Mouse (Mus musculus) layer of hippocampus, adult 8-10 months (tissue): ENCODE results near the gene Me1. TPM values are rescaled to one million over a fixed set of nuclear protein-coding genes. Genes with fewer than 3 reads are reported as not detected.
"Not testable (repeated sequence)": the region's sequence is repeated elsewhere in the genome, so short reads cannot be mapped to it uniquely, and the experiment has no call there.

Experiments
- DNase-seq, 2 experiments: peaks; one replicate each; pipeline ENCODE4 v3.0.0; 2022; ENCODE audit warnings: low spot score in 2 of 2
- total RNA-seq, 4 experiments: library from RNA; stranded (reverse); gene quantifications; 2 replicates each; pipeline ENCODE4 v1.2.4; 2022

Me1 gene
- total RNA-seq, 4 experiments from 2014 or later: 65.8 to 71.6 (median 68.2) TPM

DNA sequence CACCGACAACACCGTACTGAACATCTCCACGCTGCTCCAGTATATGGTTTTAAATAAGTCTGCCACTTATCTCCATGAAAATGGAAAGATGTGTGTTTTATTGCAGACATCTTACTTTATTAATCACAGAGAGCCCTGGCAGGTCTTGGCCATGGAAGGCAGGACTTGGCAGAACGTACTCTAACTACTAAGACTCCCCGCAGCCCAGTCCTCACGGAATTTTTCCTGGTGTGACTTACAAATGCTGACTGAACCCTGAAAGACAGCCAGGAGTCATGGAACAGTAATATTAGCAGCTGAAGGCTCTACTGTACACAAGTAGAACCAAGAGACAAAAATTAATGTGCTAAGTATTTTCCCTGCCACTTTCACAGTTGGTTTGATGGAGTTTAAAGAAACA is 90.0 kb downstream of the Me1 start:
- no peak for DNase-seq

DNA sequence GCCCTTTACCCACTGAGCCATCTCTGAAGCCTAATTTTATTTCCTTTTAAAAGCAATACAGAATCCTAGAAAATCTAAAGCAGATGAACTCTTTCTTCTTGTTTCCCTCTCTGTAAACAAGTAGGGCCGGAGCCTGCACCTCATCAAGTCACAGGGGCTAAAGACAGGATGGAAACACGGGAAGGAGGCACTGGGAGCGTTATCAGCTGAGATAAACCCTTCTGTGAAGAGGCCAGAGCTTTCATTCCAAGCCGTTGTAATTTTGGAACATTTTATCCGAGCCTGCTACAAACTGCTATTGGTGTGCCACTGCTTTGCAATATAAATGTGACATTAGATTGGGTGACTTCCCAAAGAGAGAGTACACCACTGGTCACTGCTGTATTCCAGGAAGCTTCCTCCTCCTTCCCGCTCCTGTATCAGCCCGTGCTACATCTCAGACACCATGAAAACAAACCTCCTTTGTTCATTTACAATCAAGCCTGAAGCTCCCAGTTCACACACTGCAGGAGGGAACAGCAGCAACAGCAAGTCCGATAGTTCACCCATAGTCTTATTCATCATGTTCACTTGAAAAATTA is 95.9 kb downstream of the Me1 start:
- DNase-seq: no peak

DNA sequence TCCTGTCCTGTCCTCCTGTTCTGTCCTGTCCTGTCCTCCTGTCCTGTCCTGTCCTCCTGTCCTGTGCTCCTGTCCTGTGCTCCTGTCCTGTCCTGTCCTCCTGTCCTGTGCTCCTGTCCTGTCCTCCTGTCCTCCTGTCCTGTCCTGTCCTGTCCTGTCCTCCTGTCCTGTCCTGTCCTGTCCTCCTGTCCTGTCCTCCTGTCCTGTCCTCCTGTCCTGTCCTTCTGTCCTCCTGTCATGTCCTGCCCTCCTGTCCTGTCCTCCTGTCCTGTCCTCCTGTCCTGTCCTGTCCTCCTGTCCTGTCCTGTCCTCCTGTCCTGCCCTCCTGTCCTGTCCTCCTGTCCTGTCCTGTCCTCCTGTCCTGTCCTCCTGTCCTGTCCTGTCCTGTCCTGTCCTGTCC is 98.8 kb downstream of the Me1 start:
- DNase-seq: not testable (repeated sequence)

DNA sequence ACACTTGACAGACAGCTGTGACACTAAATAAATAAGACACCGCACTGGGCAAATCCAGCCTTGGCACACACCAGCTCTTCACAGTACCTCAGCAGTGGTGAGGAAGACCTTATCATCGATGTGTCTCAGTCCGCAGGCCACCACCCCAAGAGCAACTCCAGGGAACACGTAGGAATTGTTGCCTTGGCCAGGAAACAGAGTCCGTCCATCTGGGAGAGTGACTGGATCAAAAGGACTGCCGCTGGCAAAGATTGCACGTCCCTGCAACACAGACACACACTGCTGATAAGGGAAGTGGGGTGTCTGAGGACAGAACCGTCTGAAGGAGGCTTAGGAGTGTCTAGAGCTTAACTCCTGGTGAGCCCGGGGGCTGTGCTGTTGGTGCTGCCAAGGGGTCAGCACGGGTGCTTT is 101.4 kb downstream of the Me1 start:
- DNase-seq: not testable (repeated sequence)

DNA sequence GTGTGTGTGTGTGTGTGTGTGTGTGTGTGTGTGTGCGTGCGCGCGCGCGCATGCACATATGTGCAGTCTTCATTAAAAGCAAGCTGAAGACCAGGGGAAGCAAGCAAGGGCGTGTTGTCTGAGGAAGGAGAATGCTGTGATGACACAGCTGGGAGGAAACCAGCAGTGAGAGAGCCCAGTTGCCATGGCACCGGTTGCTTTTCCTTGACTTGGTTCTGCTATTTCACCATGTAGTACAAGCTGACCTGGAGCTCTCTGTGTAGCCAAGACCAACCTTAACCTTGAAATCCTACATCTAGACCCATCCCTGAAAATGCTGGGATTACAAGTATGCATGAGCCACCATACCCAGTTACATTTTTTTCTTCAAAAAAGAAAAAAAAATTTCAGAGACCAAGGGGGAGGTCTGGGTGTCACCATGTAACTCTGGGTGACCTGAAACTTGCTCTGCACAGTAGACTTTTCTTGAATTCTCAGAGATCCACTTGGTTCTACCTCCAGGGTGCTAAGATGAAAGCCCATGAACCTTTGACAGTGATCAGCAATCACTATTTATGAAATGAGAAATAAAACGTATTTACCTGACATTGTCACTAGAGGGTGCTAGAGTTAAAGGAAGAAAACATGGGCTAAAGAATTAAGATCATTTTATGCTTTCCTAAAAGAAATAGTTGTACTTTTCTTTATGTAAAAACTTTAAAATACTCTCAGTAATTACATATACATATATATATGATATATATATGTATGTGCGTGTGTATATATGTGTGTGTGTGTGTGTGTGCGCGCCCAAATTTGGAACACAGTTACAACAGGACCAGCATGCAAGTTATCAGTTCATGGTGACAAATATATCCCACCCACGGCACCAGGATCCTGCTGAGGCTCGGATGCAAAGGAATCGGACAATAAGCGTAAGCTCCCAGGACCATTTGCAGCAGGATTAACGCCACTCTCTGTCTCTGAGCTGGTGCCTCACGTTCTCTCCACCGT is 102.8 kb downstream of the Me1 start:
- DNase-seq: peak; percentile 46 to 57

DNA sequence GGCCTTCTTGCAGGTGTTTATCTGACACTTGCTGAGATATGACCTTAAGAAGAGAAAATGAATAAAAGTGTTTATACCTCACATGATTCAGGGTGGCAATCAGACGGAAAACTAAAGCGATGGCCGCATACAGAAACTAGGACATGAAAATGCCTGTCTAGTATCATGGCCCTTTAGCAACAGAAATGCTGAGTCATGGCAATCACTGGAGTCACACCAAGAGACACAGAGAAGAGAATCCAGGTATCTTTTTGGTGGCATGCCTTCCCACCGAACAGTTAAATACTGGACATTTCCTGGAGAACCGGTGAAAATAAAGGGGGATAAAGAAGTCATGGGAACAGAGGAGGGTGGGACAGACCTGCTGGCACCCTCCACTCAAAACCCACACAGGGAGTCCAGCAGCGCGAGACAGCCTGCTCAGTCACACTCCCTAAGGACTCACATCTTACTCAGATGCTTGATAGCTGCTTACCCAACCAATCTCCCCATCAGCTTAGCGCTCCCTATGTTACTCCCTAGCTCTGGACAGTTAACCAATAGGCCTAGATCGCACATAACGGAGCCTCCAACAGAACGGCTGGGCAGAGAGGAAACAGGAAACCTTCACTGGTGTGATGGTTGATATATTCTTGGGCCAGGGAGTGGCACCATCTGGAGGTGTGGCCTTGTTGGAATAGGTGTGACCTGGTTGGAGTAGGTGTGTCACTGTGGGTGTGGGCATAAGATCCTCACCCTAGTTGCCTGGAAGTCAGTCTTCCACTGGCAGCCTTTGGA is 108.5 kb downstream of the Me1 start:
- DNase-seq: no peak

DNA sequence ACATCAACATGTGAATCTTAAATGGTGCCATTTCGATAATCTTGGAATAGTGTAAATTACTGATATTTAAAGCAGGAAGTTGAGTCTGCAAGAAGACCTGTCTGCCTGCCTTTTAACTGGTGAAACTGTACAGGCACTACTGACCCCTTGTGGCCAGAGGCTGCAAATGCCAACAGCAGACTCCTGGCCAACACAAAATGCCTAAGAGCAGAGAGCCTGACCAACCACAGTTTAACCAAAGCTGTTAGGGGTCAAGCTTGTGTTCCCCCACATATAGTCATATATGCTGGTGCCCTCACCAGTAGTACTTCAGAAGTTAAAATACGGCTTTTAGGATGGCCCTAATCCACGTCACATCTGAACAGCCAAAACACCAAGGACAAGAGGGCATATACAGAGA is 112.0 kb downstream of the Me1 start:
- DNase-seq: peak; percentile 45 to 73

DNA sequence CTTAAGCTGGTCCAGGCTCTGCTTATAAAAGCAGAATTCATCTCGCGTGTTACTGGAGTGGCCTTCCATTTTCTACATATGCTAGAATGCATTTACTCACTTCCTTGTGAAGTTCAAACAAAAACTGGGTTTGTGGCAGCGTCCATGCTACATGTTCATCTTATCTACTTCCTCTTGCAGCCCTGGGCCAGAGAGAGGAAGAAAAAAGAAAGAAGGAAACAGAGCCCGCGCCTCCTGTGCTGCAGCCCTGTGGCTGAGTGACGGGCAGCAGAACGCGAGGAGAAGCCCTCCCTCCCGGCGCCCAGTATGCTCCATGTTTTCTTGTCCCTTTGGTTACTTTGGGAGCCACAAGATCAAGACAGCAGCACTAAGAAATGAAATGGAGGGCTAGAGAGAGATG is 116.1 kb downstream of the Me1 start:
- DNase-seq: no peak

DNA sequence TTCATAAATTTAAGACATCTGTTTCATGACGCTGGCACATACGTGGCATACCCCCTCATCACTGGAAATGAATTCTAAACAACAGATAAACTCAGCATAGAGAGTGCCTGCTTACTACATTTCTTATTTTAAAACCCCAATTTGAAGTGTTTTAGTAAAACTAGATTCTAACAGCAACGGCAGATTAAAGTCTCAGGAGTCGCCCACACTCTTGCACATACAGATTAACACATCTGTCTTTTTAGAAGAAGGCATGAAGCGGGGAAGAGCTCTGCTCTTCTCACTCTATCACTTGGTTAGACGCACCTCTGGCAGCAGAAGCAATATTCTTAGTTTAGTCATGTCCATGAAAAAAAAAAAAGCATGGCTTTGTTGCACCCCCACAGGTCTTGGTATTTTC is 120.6 kb downstream of the Me1 start:
- no peak for DNase-seq

DNA sequence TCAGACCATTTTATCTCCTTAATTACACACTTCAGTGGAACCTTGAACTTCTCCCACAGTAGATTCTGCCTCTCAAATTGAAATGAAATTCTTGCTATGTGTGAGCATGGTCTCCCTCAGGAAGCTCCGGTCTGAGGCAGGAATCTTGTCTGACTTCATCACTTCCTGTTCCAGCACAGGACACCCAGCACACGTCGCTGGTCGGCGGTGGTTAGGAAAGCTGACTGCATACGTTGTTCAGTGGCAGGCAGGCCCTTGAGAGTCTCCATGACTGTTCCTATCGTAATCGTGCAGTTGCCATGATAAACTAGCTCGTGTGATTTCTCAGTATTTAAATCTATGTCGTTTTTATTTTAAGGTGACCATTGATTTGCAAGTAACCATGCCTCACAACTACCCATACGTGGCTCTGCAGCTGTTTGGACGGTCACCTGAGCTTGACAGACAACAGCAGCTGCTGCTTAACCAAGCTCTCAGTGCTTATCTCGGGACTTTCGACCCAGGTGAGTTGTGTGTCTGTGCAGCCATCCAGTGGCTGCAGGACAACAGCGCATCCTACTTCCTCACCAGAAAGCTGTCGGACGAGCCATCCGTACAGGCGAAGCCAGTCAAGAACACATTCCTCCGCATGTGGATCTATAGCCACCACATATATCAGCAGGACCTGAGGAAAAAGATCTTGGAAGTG is 122.0 kb downstream of the Me1 start:
- DNase-seq: no peak

DNA sequence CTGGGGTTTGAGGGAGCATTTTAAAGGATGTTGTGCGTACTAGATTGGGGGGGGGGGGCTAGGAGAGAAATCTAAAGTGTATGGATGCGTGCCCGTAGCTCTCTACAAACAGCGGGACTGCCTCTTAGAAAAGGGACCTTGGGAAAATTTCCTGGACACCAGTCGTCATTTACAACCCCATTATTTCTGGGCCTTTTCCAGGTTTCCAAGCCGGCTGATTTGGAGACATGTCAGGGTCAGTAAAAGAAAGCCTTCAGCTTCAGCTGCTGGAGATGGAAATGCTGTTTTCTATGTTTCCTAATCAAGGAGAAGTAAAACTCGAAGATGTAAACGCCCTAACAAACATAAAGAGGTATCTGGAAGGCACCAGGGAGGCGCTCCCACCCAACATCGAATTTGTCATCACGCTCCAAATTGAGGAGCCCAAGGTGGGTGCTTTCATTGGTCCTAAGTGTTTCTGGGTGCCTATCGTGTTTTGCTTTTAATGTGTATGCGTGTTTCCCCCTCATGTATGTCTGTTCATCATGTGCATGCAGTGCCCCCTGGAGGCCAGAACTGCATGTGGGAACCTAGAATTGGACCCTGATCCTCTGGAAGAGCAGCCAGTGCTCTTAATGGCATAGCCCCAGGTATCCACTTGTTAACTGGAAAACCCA is 123.0 kb downstream of the Me1 start:
- peak; percentile 77 to 84 for DNase-seq

DNA sequence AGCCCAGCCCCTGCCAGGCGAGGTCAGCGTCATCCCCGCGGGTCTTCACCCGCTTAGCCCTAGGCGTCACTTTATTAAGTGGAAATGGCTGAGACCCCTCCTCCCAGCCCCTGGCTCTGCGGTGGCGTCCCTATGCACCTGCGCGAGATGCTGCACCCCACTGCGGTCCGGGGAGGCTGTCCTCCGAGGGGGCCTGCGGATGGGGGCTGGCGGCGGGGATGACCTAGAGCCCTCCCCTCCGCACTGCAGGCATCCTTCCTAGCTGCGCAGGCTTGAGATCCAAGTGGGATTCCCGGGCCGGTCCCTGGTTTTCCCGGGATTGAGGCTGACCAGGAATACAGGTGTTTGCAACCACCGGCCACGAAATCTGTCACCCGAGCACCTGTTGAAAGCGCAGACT is 123.6 kb downstream of the Me1 start:
- no peak for DNase-seq

DNA sequence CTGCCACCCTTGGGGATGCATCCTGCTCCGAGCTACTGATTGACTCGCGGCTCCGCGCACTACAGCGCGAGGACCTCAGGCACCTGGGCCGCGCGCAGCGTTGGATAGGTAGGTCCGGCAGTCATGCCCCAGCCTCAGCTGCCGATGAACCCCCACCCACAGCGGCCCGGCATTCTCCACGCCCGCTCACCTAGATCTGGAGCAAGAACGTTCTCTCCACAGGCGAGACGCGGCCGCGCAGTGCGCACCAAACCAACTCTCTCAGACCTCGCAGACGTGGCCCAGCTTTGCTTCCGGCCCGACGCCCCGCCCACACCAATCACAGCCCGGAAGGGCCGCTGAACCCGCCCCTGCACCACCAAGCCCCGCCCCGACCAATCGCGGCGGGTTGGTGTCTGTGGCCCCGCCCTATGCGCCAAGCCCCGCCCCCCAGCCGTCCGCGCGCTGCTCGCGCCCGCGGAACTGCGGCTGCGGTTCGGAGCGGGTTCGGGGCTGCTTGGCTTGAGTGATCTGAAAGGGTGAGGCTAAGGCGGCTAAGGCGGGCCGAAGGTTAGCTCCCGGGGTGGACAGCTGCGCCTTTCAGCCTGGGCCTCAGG is 124.1 kb downstream of the Me1 start, which contains the start of the genes Pgm3 and Rwdd2a:
Gene Pgm3 (minus strand): TSS at position 303 of the 596 bp plus-strand sequence.
Gene Rwdd2a (plus strand): TSS at position 452 of the 596 bp plus-strand sequence.
- peak; percentile 93 for DNase-seq

DNA sequence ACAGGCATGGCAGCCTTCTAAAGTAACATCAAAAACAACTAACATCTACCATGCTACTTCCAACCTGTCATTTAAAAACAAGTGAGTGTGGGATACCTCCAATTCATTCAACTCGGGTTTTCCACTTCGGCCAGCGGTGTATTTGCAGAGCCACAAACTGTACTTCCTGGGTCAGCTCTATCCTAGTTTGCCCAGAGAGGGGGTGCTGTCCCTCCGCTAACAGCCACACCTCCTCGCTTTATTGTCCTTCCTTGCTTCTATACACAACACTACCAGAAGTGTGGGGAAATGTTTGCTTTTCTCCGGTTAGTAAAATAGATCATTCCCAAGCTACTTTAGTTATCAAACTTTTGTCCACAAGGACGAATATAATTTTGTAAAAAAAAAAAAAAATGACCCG is 124.8 kb downstream of the Me1 start:
- DNase-seq: no peak

DNA sequence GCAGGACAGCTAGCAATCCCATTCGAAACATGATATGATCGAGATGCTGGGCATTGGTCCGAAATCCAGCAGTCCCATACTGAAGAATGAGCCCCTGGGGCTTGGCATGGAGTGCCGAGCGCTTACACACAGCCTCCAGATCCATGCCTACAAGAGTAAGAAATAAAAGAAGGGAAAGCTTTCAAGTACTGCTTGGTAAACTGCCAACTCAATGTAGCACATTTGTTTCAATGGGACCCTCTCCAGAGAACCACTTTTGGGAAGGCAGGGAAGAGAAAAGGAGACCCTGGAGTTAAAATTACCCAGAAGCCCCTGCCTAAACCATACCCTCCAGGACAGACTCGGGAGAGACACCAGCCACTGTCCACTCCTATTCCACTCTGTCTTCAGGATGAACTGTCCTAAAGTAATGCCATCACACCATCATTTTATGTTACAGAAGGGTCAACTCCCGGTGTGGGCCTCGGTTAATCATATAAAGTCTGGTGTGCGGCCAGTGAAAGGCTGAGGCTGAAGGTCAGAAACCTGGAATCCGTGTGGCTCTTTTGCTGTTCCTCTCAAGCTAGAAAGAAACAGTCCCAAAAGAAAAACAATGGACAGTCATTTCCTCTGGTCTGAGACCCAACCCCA is 125.4 kb downstream of the Me1 start:
- DNase-seq: no peak

DNA sequence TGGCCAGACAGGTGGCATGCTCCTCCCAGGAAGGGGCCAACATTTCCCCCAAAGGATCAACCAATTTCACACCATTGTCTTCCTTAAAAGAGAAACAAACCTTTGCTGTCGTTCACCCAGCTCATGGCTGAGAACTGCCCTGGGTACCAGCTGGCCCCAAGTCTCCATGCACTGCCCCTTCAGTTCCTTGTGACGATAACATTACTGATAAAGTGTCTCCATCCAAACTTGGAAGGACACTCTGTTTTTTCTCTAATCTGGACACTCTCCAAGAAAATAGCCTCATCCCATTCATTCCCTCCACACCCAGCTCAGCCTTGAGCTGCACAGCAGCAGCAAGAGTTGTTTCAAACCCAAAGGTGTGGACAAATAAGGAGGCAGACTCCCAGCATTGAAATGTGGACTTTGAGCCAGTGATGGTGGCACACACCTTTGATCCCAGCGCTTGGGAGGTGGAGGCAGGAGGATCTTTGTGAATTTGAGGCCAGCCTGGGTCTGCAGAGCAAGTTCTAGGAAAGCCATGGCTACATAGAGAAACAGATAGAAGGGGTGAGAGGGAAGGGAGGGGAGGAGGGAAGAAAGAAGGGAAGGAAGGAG is 126.3 kb downstream of the Me1 start:
- no peak for DNase-seq

DNA sequence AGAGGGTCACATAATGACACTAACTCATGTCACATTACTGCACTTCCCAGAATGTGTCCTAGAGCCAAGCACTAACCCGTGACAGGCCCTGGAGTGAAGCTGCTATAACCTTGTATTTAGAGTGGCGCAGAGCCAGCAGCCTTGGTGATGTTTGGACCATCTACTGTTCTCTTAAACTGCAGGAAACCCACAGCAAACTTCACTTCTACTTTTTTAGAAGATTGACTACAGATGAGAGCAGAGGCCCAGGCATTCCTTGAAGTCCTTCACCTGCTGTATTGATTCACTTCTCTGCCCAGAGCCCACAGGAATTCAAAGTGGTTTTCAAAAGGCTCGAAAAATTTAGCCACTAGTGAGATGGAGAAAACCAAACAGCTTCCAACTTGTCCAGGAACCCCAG is 135.2 kb downstream of the Me1 start:
- DNase-seq: no peak

DNA sequence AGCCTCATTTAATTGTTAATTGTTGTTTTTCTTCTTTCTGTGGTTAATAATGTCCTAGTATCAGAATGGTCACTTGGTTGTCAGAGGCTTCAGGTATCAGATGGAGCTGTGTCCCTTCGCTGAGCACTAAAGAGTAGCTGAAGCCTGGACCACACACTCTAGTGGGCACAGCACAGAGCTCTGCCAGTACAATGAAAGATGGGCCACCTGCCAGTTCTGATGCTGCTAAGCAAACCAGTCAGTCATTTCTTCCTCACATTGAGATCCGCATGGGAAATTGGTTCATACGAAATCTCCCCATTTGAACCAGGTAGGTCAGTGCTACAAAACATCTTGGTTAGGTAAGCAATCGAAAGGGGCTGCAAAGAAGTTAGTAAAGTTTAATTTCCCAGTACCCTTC is 141.1 kb downstream of the Me1 start:
- DNase-seq: no peak

DNA sequence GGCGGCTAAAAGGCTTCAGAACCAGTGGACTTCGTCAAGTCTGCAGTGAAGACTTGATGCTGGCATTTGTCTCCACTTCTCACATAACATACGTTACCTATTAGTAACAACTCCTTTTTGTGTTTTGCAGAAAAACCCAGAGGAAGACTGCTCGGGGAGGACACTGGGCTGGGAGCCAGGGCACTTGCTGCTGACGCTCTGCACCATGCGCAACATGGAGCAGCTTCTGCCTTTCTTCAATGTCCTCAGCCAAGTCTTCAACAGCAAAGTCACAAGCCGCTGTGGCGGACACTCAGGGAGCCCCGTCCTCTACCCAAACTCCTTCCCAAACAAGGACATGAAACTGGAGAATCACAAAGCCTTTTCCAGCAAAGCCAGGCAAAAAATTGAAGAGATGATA is 141.9 kb downstream of the Me1 start:
- DNase-seq: no peak
